In the genomic region with DNA sequence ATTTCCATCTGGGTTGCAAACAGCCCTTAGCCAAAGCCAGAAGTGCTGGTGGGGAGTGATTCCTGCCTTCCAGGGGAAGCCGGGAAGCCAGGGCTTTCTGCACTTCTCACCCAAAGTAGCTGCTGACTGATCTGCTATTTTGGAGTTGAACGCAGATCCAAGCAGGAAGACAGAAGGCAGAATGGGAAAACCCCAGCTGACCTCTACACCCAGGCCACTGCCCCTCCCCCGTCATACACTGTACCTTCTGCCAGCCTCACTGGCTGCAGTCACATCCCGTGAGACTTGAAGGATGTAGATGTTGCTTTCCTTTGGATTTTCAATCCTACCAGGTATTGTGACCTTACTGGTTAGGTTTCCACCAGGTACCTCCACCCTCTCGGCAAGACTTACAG, we compare ENCODE assay signal across 11 mouse cellular contexts. TPM values are rescaled to one million over a fixed set of nuclear protein-coding genes. Genes with fewer than 3 reads are reported as not detected.
DNase-seq lines count a peak whose midpoint lies in the region; ATAC-seq and TF ChIP-seq lines count a peak whose summit lies in the region.
"Had no signal": no experiment of that assay in that cellular context is flagged by ENCODE, and none has a peak within 500 bp of the region (broad histone marks: within the 10 kb centered on the region; RNA-seq: fewer than 3 reads in every experiment).

No protein-coding gene starts in this region.

- H3K9me3 ChIP-seq in lung, embryonic 16.5 days (ENCODE audit: control insufficient read depth, low read length), result no peaks in the 10 kb centered on the region
- H3K9me3 ChIP-seq in neural tube, embryonic 12.5 days, result no peaks in the 10 kb centered on the region
- H3K9me3 ChIP-seq: embryonic facial prominence, embryonic 12.5 days had no signal

- H3K27ac ChIP-seq in lung, embryonic 16.5 days (ENCODE audit: low read length), result peak overlapping the region; percentile 22; the same call in 1 of the 2 replicates
- H3K27ac ChIP-seq in neural tube, embryonic 12.5 days, result no peak overlapping the region
- no peak overlapping the region for H3K27ac ChIP-seq in left cerebral cortex, adult 2 months
- H3K27ac ChIP-seq: embryonic facial prominence, embryonic 12.5 days; hindbrain, postnatal 0 days had no signal

- intact Hi-C loops in left cerebral cortex, adult 2 months (cut with DNase I), result no loop called here

- no peak overlapping the region for H3K4me3 ChIP-seq in lung, embryonic 16.5 days (ENCODE audit: low read length)
- no peak overlapping the region for H3K4me3 ChIP-seq in lung, adult 2 months (replicated peaks; ENCODE audit: extremely low read depth, low read depth, low read length)
- no peak overlapping the region for H3K4me3 ChIP-seq in neural tube, embryonic 12.5 days
- no peak overlapping the region for H3K4me3 ChIP-seq in left cerebral cortex, adult 2 months
- H3K4me3 ChIP-seq: embryonic facial prominence, embryonic 12.5 days had no signal

- no peak for ATAC-seq in lung, embryonic 16.5 days (ENCODE audit: low read depth)
- 0 out of 2 replicates have a peak, but pooled peaks have one; percentile 17 for ATAC-seq in neural tube, embryonic 12.5 days (ENCODE audit: low FRiP score, low read depth)

- H3K4me1 ChIP-seq in lung, embryonic 16.5 days (replicated peaks; ENCODE audit: control insufficient read depth, insufficient read depth, low read length), result peaks cover 49% of the 10 kb centered on the region
- H3K4me1 ChIP-seq in lung, adult 2 months (ENCODE audit: control insufficient read depth, insufficient read depth, low read length), result peaks cover 51% of the 10 kb centered on the region
- H3K4me1 ChIP-seq in neural tube, embryonic 12.5 days, result peaks cover 17% of the 10 kb centered on the region
- H3K4me1 ChIP-seq: embryonic facial prominence, embryonic 12.5 days had no signal

- DNase-seq in cerebellum, postnatal 10 days, result peak; percentile 51 to 53
- DNase-seq in cerebellum, adult 11 months, result no peak
- DNase-seq in lung, adult 2 months, result no peak
- peak; percentile 50 for DNase-seq in kidney, adult 9 months
- DNase-seq in left cerebral cortex, adult 2 months (ENCODE audit: extremely low spot score in 1 of 2, low spot score in 2 of 2), result no peak
- no peak for DNase-seq in urinary bladder, postnatal 36 days (ENCODE audit: low spot score in 2 of 2)

- H3K36me3 ChIP-seq in lung, embryonic 16.5 days (ENCODE audit: control insufficient read depth, insufficient read depth, low read length), result no peaks in the 10 kb centered on the region
- H3K36me3 ChIP-seq in neural tube, embryonic 12.5 days, result no peaks in the 10 kb centered on the region
- H3K36me3 ChIP-seq: embryonic facial prominence, embryonic 12.5 days had no signal

- H3K9ac ChIP-seq in lung, embryonic 16.5 days (ENCODE audit: low read length), result no peak overlapping the region
- H3K9ac ChIP-seq in neural tube, embryonic 12.5 days, result no peak overlapping the region
- H3K9ac ChIP-seq: embryonic facial prominence, embryonic 12.5 days had no signal

- H3K4me2 ChIP-seq in lung, embryonic 16.5 days (ENCODE audit: low read depth, low read length), result no peak overlapping the region
- H3K4me2 ChIP-seq in neural tube, embryonic 12.5 days (replicated peaks), result no peak overlapping the region
- H3K4me2 ChIP-seq: embryonic facial prominence, embryonic 12.5 days had no signal

- 38% methylated on average over 5 of the region's 5 CpGs for WGBS in lung, embryonic 16.5 days
- WGBS in lung, adult 2 months, result 30% methylated on average over 5 of the region's 5 CpGs
- 66% methylated on average over 5 of the region's 5 CpGs for WGBS in neural tube, embryonic 12.5 days

- no peak for TF ChIP-seq POLR2A in lung, adult 2 months (IDR thresholded peaks at IDR 0.05; ENCODE audit: borderline replicate concordance, extremely low read depth, low read depth, low read length)

- TF ChIP-seq CTCF in lung, adult 2 months (IDR thresholded peaks at IDR 0.05; ENCODE audit: insufficient read depth, low read length), result no peak
- TF ChIP-seq CTCF in left cerebral cortex, adult 2 months (IDR thresholded peaks at IDR 0.05), result no peak

- no peaks in the 10 kb centered on the region for H3K27me3 ChIP-seq in lung, embryonic 16.5 days (ENCODE audit: control insufficient read depth, insufficient read depth, low read depth, low read length)
- no peaks in the 10 kb centered on the region for H3K27me3 ChIP-seq in neural tube, embryonic 12.5 days (replicated peaks)
- H3K27me3 ChIP-seq: embryonic facial prominence, embryonic 12.5 days had no signal

RNA-seq across cellular contexts. Expression of a gene that starts 40.4 kb away (rescaled TPM):
- 48.0 and 56.5 TPM in 2 replicates for polyA plus RNA-seq in lung, embryonic 16.5 days (2015; fragmentation: Nextera tagmentation; extraction: Ambion mirVana)
- polyA plus RNA-seq in lung, adult 2 months (2012; rRNA removed), result 142 and 148 TPM in 2 replicates
- 7.6 and 9.5 TPM in 2 replicates for polyA plus RNA-seq in neural tube, embryonic 12.5 days (2016; fragmentation: Nextera tagmentation; extraction: Ambion mirVana)
- 10 to 100 TPM; 42.0 to 42.3 TPM for total RNA-seq in left cerebral cortex, adult 2 months (2021)
- total RNA-seq: monocyte, adult 5-6 weeks had no signal

Comparison
In these comparisons a context has a peak if more than half of its experiments do, and no peak if none do; other contexts are left out.
1. DNase-seq: peak in cerebellum, postnatal 10 days (2 of 2) and kidney, adult 9 months (single experiment); none in cerebellum, adult 11 months (single experiment), lung, adult 2 months (single experiment), left cerebral cortex, adult 2 months (0 of 2) and urinary bladder, postnatal 36 days (0 of 2).